Mouse (Mus musculus): Measurements from ENCODE around the gene Enc1. TPM values are rescaled to one million over a fixed set of nuclear protein-coding genes. Genes with fewer than 3 reads are reported as not detected.
A peak's percentile ranks its signal among the peaks of the same experiment; 100 is the strongest.

Gene Enc1
- 6.1 and 10.4 TPM in 2 replicates for polyA plus RNA-seq (2015; fragmentation: Nextera tagmentation; extraction: Ambion mirVana)

- 0% methylated on average over 83 of the region's 89 CpGs for WGBS
- Histone ChIP-seq H3K4me1 (peaks cover 55% of the 10 kb centered on the region), H3K27ac (peak within 1 kb of the TSS; percentile 96), H3K27me3 (no peaks in the 10 kb centered on the region), H3K4me3 (peak within 1 kb of the TSS; percentile 82), H3K9me3 (no peaks in the 10 kb centered on the region), H3K4me2 (peak within 1 kb of the TSS; percentile 92), H3K36me3 (peaks cover 14% of the 10 kb centered on the region), H3K9ac (peak within 1 kb of the TSS; percentile 81)
- ATAC-seq (ENCODE audit: insufficient number of reproducible peaks, low FRiP score, low TSS enrichment, low read depth) = peak; percentile 88
These were observed at the start of gene Enc1 for GRCm38 (mm10) chr13:97240965-97241786. Enc1 (plus strand) TSS chr13:97241105.

DNA sequence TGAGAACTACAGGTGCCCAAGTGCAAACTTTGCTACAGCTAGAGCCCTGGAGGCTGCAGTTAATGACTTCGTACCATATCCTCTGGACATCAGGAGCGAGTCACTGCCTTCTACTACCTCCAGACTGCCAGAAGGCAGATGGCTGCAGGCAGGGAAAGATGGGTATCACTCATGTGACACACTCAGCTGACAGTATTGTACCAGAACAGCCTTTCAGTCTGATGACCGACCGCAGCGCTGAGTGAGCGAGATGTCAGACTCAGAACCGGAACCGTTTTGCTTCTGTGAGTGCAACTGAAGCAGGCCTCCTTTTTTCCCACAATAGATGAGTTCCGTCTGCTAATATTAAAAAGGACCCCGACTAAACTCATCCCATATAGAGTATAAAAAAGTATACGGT, 48.3 kb upstream of the Enc1 start:
- Histone ChIP-seq H3K27ac (no peak overlapping the region), H3K9ac (no peak overlapping the region), H3K4me1 (peaks cover 10% of the 10 kb centered on the region), H3K27me3 (no peaks in the 10 kb centered on the region), H3K36me3 (no peaks in the 10 kb centered on the region; the same call in 1 of the 2 replicates), H3K4me3 (no peak overlapping the region), H3K9me3 (no peaks in the 10 kb centered on the region), H3K4me2 (no peak overlapping the region)
- WGBS = 85% methylated on average over 11 of the region's 11 CpGs
- no peak for ATAC-seq (ENCODE audit: insufficient number of reproducible peaks, low FRiP score, low TSS enrichment, low read depth)

GRCm38 (mm10) chr13:97193420-97193819, 47.5 kb upstream of the Enc1 start:
- H3K9ac ChIP-seq = no peak overlapping the region
- H3K9me3 ChIP-seq = no peaks in the 10 kb centered on the region
- H3K4me3 ChIP-seq = no peak overlapping the region
- ATAC-seq (ENCODE audit: insufficient number of reproducible peaks, low FRiP score, low TSS enrichment, low read depth) = no peak
- no peak overlapping the region for H3K27ac ChIP-seq
- WGBS = 37% methylated on average over 7 of the region's 7 CpGs
- no peaks in the 10 kb centered on the region for H3K27me3 ChIP-seq
- peaks cover 13% of the 10 kb centered on the region for H3K4me1 ChIP-seq
- H3K4me2 ChIP-seq = no peak overlapping the region
- H3K36me3 ChIP-seq = no peaks in the 10 kb centered on the region; the same call in 1 of the 2 replicates

DNA sequence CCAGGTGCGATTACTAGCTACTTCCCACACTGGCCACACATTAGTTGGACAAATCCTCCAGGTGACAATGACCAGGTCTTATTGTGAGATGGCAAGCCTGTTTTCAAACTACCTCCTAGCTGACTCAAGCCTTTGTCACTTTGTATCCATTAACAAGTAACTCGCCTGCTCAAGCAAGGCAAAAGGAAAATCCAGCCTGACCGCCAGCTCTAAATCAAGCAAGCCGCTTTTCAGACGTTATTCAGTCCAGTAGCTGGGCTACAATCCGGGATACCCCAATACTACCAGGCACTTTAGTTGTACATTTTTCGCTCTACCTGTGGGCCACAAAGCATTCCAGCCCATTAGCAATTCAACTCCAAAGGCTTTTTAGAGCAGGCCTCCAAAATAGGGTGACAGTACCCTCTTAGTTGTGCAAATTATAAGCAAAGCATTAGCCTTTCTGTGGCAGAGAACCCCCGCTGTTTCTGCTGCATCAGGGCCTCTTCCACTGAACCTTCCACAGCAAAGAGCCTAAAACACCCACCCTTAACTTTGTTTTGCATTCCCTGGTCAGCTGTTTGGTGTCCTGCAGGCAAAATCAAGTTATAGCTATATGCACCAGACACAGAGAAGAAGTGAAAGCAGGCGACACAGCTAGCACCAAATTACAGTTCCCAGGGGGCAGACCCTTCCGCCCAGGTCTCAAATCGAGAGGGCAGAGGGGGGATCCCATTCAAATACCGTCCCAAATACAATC, 44.5 kb upstream of the Enc1 start:
- Histone ChIP-seq H3K9me3 (no peaks in the 10 kb centered on the region), H3K4me2 (no peak overlapping the region), H3K36me3 (no peaks in the 10 kb centered on the region), H3K4me1 (peaks cover 13% of the 10 kb centered on the region), H3K9ac (no peak overlapping the region), H3K4me3 (no peak overlapping the region), H3K27me3 (no peaks in the 10 kb centered on the region), H3K27ac (no peak overlapping the region)
- WGBS = 66% methylated on average over 12 of the region's 12 CpGs
- no peak for ATAC-seq (ENCODE audit: insufficient number of reproducible peaks, low FRiP score, low TSS enrichment, low read depth)

- Histone ChIP-seq H3K4me3 (no peak overlapping the region), H3K36me3 (no peaks in the 10 kb centered on the region), H3K27ac (no peak overlapping the region), H3K4me2 (no peak overlapping the region), H3K9me3 (no peaks in the 10 kb centered on the region), H3K4me1 (peaks cover 13% of the 10 kb centered on the region), H3K9ac (no peak overlapping the region), H3K27me3 (no peaks in the 10 kb centered on the region)
- 62% methylated on average over 2 of the region's 2 CpGs for WGBS
- ATAC-seq (ENCODE audit: insufficient number of reproducible peaks, low FRiP score, low TSS enrichment, low read depth) = no peak
These were observed 44.0 kb upstream of the Enc1 start for GRCm38 (mm10) chr13:97196925-97197218.

GRCm38 (mm10) chr13:97197932-97198562, 42.9 kb upstream of the Enc1 start, which contains the start of gene Hexb:
Hexb (minus strand) TSS chr13:97198357.
- H3K4me2 ChIP-seq = peak within 1 kb of the TSS; percentile 92
- peak within 1 kb of the TSS; percentile 76 for H3K27ac ChIP-seq
- peak within 1 kb of the TSS; percentile 77 for H3K4me3 ChIP-seq
- WGBS = under 1% methylated on average over 45 of the region's 45 CpGs
- H3K27me3 ChIP-seq = no peaks in the 10 kb centered on the region
- no peaks in the 10 kb centered on the region for H3K36me3 ChIP-seq
- peaks cover 11% of the 10 kb centered on the region for H3K4me1 ChIP-seq
- no peaks in the 10 kb centered on the region for H3K9me3 ChIP-seq
- ATAC-seq (ENCODE audit: insufficient number of reproducible peaks, low FRiP score, low TSS enrichment, low read depth) = peak; percentile 88
- H3K9ac ChIP-seq = peak within 1 kb of the TSS; percentile 65

DNA sequence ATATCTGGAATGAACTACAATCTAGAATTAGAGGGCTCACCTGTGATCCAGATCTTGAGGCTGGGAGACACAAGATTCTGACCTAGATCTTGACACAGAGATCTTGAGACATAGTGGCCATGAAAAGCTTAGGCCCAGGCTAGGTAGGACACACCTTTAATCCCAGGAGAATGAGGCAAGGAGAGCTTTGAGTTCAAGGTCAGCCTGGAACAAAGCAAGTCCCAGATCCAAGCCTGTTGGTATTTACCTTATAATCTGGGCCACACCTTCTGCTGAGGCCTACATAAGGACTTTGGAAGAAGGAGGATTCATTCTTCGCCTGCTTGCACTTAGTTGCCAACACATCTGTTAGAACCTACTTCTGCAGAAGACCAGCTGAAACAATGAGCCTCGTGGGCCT, 41.8 kb upstream of the Enc1 start:
- WGBS = 80% methylated on average over 2 of the region's 2 CpGs
- Histone ChIP-seq H3K9me3 (no peaks in the 10 kb centered on the region), H3K27me3 (no peaks in the 10 kb centered on the region), H3K4me1 (peaks cover 8% of the 10 kb centered on the region), H3K36me3 (no peaks in the 10 kb centered on the region), H3K27ac (no peak overlapping the region), H3K9ac (no peak overlapping the region), H3K4me3 (no peak overlapping the region), H3K4me2 (no peak overlapping the region)
- ATAC-seq (ENCODE audit: insufficient number of reproducible peaks, low FRiP score, low TSS enrichment, low read depth) = no peak

DNA sequence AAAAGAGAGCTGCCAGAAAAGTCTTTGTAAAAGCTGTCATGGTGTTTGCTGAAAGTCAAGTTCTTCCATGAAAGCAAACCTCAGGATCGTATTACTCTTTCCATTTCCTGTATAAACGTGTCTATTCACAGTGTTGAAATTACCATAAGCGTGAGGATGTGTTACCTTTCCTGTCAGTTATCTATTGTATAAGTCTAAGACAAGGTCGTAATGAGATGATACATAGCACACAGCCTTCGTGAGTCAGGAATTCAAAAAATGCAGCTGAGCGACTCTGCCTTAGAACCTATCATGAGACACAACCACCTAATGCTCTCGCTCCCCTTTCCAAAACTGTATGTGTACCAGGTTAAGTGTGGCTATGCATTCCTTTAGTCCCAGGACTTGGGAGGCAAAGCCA, 39.8 kb upstream of the Enc1 start:
- no peak for ATAC-seq (ENCODE audit: insufficient number of reproducible peaks, low FRiP score, low TSS enrichment, low read depth)

DNA sequence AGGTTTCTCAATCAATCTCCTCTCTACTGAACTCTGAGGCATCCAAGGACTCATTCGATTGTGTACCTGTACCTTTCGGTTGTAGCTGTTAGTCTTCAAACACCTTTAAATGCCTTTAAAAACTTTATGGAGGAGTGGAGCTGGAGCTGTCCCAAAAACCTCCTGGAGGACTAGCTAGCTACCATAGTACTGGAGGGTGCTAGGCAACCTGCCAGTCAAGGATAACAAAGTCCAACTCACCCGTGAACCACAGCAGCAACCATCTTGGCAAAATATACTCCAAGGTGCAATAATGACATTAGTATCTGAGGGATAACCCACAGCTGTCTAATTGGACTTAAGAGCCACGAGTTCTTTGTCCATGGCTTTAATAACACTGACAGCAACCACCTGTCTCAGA, 39.0 kb upstream of the Enc1 start:
- no peak for ATAC-seq (ENCODE audit: insufficient number of reproducible peaks, low FRiP score, low TSS enrichment, low read depth)
- no peak overlapping the region for H3K4me3 ChIP-seq
- peaks cover 10% of the 10 kb centered on the region for H3K4me1 ChIP-seq
- H3K36me3 ChIP-seq = no peaks in the 10 kb centered on the region
- H3K9me3 ChIP-seq = no peaks in the 10 kb centered on the region
- WGBS = 59% methylated on average over 4 of the region's 4 CpGs
- H3K27ac ChIP-seq = no peak overlapping the region
- no peak overlapping the region for H3K9ac ChIP-seq
- no peak overlapping the region for H3K4me2 ChIP-seq
- H3K27me3 ChIP-seq = no peaks in the 10 kb centered on the region

More for the DNA sequence above, 39.8 kb upstream of the Enc1 start:
- Histone ChIP-seq H3K9me3 (no peaks in the 10 kb centered on the region), H3K27me3 (no peaks in the 10 kb centered on the region), H3K9ac (no peak overlapping the region), H3K4me1 (peaks cover 10% of the 10 kb centered on the region), H3K4me3 (no peak overlapping the region), H3K36me3 (no peaks in the 10 kb centered on the region), H3K27ac (no peak overlapping the region), H3K4me2 (no peak overlapping the region)
- 52% methylated on average over 7 of the region's 7 CpGs for WGBS

- Histone ChIP-seq H3K4me3 (peak overlapping the region; percentile 36), H3K9me3 (no peaks in the 10 kb centered on the region), H3K4me2 (peak overlapping the region; percentile 54), H3K4me1 (0 out of 2 replicates have a peak, but pooled peaks cover 3% of the 10 kb centered on the region), H3K9ac (no peak overlapping the region), H3K36me3 (no peaks in the 10 kb centered on the region), H3K27me3 (no peaks in the 10 kb centered on the region), H3K27ac (peak overlapping the region; percentile 73)
- WGBS = 10% methylated on average over 18 of the region's 18 CpGs
- peak; percentile 61; the same call in 1 of the 2 replicates for ATAC-seq (ENCODE audit: insufficient number of reproducible peaks, low FRiP score, low TSS enrichment, low read depth)
These were observed 35.7 kb upstream of the Enc1 start for GRCm38 (mm10) chr13:97205052-97205701.

DNA sequence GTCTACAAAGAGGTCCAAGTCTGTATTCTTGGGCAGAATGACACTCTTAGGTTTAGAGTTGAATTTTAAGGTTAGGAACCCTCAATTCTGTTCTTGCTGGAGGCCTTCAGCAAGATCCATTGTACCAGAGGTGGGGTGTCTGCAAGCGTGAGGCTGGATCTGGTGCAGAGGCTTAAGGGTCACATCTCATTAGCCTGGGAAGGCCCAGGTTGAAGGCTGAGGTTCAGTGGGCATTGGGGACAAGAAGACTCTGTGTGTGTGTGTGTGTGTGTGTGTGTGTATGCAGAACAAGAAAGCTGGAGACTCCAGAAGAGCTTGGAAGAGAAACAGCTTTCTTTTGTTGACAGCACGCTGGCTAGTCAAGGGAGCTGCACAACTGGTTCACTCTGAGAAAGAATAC, 34.9 kb upstream of the Enc1 start:
- Histone ChIP-seq H3K4me2 (no peak overlapping the region), H3K36me3 (no peaks in the 10 kb centered on the region), H3K4me1 (0 out of 2 replicates have a peak, but pooled peaks cover 3% of the 10 kb centered on the region), H3K4me3 (no peak overlapping the region), H3K27ac (no peak overlapping the region), H3K27me3 (no peaks in the 10 kb centered on the region), H3K9me3 (no peaks in the 10 kb centered on the region), H3K9ac (no peak overlapping the region)
- no peak for ATAC-seq (ENCODE audit: insufficient number of reproducible peaks, low FRiP score, low TSS enrichment, low read depth)
- 92% methylated on average over 2 of the region's 2 CpGs for WGBS
